ENCODE assay signal across 9 mouse cellular contexts in genomic region chr17:7284297-7284910, GRCm38 (mm10). TPM values are rescaled to one million over a fixed set of nuclear protein-coding genes. Genes with fewer than 3 reads are reported as not detected.
A peak's percentile ranks its signal among the peaks of the same experiment; 100 is the strongest.
DNase-seq lines count a peak whose midpoint lies in the region; ATAC-seq lines count a peak whose summit lies in the region.
"Had no signal": no experiment of that assay in that cellular context is flagged by ENCODE, and none has a peak within 500 bp of the region (broad histone marks: within the 10 kb centered on the region; RNA-seq: fewer than 3 reads in every experiment).

No protein-coding gene starts in this region.

- peak; percentile 52 for DNase-seq in forebrain, embryonic 14.5 days (ENCODE audit: low spot score)
- peak; percentile 91 for DNase-seq in Muller cell, postnatal 12 days (ENCODE audit: inconsistent ontology term)
- DNase-seq in kidney, postnatal 14 days, result peak; percentile 83
- DNase-seq in testis, postnatal 14 days (ENCODE audit: low spot score), result peak; percentile 77
- DNase-seq in embryo, embryonic 10 days (ENCODE audit: low spot score), result no peak

- H3K9me3 ChIP-seq in forebrain, embryonic 14.5 days (replicated peaks; ENCODE audit: control insufficient read depth, low read length), result no peaks in the 10 kb centered on the region
- no peaks in the 10 kb centered on the region for H3K9me3 ChIP-seq in forebrain, embryonic 12.5 days
- H3K9me3 ChIP-seq in heart, embryonic 11.5 days (replicated peaks; ENCODE audit: control insufficient read depth, low read length), result no peaks in the 10 kb centered on the region
- H3K9me3 ChIP-seq: limb, embryonic 12.5 days had no signal

- H3K4me1 ChIP-seq in forebrain, embryonic 14.5 days (ENCODE audit: control insufficient read depth, insufficient read depth, low read length), result no peaks in the 10 kb centered on the region
- no peaks in the 10 kb centered on the region for H3K4me1 ChIP-seq in forebrain, embryonic 12.5 days
- H3K4me1 ChIP-seq in heart, embryonic 11.5 days (ENCODE audit: control insufficient read depth, insufficient read depth, low read length), result peaks cover 57% of the 10 kb centered on the region
- H3K4me1 ChIP-seq: limb, embryonic 12.5 days had no signal

- no peak overlapping the region for H3K4me3 ChIP-seq in forebrain, embryonic 14.5 days (ENCODE audit: low read depth, low read length)
- H3K4me3 ChIP-seq in forebrain, embryonic 12.5 days (replicated peaks), result no peak overlapping the region
- H3K4me3 ChIP-seq in heart, embryonic 11.5 days (ENCODE audit: low read depth, low read length), result no peak overlapping the region
- H3K4me3 ChIP-seq: limb, embryonic 12.5 days had no signal

- H3K9ac ChIP-seq in forebrain, embryonic 14.5 days (ENCODE audit: low read length), result no peak overlapping the region
- no peak overlapping the region for H3K9ac ChIP-seq in forebrain, embryonic 12.5 days
- no peak overlapping the region for H3K9ac ChIP-seq in heart, embryonic 11.5 days (ENCODE audit: low read depth, low read length)
- H3K9ac ChIP-seq: limb, embryonic 12.5 days had no signal

- 84% methylated on average over 8 of the region's 8 CpGs for WGBS in forebrain, embryonic 14.5 days
- 82% methylated on average over 8 of the region's 8 CpGs for WGBS in forebrain, embryonic 12.5 days
- WGBS in heart, embryonic 11.5 days (ENCODE audit: insufficient replicate concordance), result 22% methylated on average over 8 of the region's 8 CpGs

- no peak for ATAC-seq in forebrain, embryonic 14.5 days
- ATAC-seq in forebrain, embryonic 12.5 days (ENCODE audit: low FRiP score), result no peak
- peak; percentile 51 for ATAC-seq in heart, embryonic 11.5 days (replicated peaks; ENCODE audit: insufficient number of reproducible peaks, low FRiP score, low TSS enrichment)
- no peak for ATAC-seq in inflammation-experienced regulatory T-cells, adult 6 months

- H3K4me2 ChIP-seq in forebrain, embryonic 14.5 days (ENCODE audit: low read length), result no peak overlapping the region
- no peak overlapping the region for H3K4me2 ChIP-seq in forebrain, embryonic 12.5 days
- H3K4me2 ChIP-seq in heart, embryonic 11.5 days, result peak overlapping the region; percentile 14; the same call in 1 of the 2 replicates
- H3K4me2 ChIP-seq: limb, embryonic 12.5 days had no signal

- H3K36me3 ChIP-seq in forebrain, embryonic 14.5 days (ENCODE audit: control insufficient read depth, insufficient read depth, low read length), result peaks cover 21% of the 10 kb centered on the region
- peaks cover 34% of the 10 kb centered on the region for H3K36me3 ChIP-seq in forebrain, embryonic 12.5 days (replicated peaks)
- H3K36me3 ChIP-seq in heart, embryonic 11.5 days (ENCODE audit: control insufficient read depth, insufficient read depth, low read length), result peaks cover 14% of the 10 kb centered on the region

- peak overlapping the region; percentile 5; the same call in 1 of the 2 replicates for H3K27ac ChIP-seq in forebrain, embryonic 14.5 days (ENCODE audit: low read depth, low read length)
- no peak overlapping the region for H3K27ac ChIP-seq in forebrain, embryonic 12.5 days
- H3K27ac ChIP-seq in heart, embryonic 11.5 days (ENCODE audit: low read depth, low read length), result peak overlapping the region; percentile 93
- H3K27ac ChIP-seq: limb, embryonic 12.5 days had no signal

- H3K27me3 ChIP-seq in forebrain, embryonic 14.5 days (replicated peaks; ENCODE audit: control insufficient read depth, insufficient read depth, low read length), result no peaks in the 10 kb centered on the region
- no peaks in the 10 kb centered on the region for H3K27me3 ChIP-seq in forebrain, embryonic 12.5 days
- H3K27me3 ChIP-seq in heart, embryonic 11.5 days (ENCODE audit: control insufficient read depth, insufficient read depth, low read length), result no peaks in the 10 kb centered on the region
- H3K27me3 ChIP-seq: limb, embryonic 12.5 days had no signal

RNA-seq across cellular contexts. Expression of gene Tcp10a, which starts 40.0 kb away (rescaled TPM):
- not detected in 2 replicates for polyA plus RNA-seq in forebrain, embryonic 14.5 days (2014; fragmentation: Nextera tagmentation; extraction: Ambion mirVana)
- not detected in 2 replicates for polyA plus RNA-seq in forebrain, embryonic 12.5 days (2016; fragmentation: Nextera tagmentation; extraction: Ambion mirVana)
- 0.14 and 0.24 TPM in 2 replicates for polyA plus RNA-seq in heart, embryonic 11.5 days (2014; fragmentation: Nextera tagmentation; extraction: Ambion mirVana)
- not detected for polyA plus RNA-seq in inflammation-experienced regulatory T-cells, adult 6 months (2017; shearing (Covaris generic))
- polyA plus RNA-seq: limb, embryonic 12.5 days had no signal
